Mouse (Mus musculus) inflammation-experienced regulatory T-cells, adult 16 weeks (primary cell): ENCODE data around the gene Olfr1214. TPM values are rescaled to one million over a fixed set of nuclear protein-coding genes. Genes with fewer than 3 reads are reported as not detected.

Experiments used
- polyA plus RNA-seq: library from polyadenylated mRNA; unstranded; fragments of 100-300 nt; shearing (Covaris generic); gene quantifications from one replicate; pipeline ENCODE4 v1.2.1, GENCODE M21; 2017

Gene Olfr1214
- polyA plus RNA-seq: not detected

GRCm38 (mm10) chr2:88992553-88992952 lies at the start of gene Olfr1214:
Olfr1214 (minus strand) TSS chr2:88992653.

DNA sequence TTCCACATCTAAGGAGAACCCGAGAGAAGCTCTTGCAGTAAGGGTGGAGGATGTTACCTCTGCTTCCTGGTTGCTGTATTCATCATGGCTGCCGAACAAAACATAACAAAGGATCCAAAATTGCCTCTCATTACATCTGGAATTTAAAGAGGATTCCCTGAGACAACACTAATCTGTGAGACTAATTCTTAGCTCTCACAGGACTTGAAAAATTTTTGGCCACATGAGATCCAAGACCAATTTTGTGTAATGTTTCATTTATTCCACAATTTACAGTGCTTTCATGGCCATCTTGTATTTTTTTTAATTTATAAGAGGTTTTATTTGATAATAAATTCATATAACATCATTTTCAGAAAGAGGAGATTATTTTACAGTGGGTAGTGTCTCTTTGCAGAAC lies 39.5 kb upstream of the Olfr1214 start, which contains the start of gene Olfr1217:
Olfr1217 (minus strand) TSS at position 101 of the 400 bp plus-strand sequence.

GRCm38 (mm10) chr2:89018240-89018639 lies 25.8 kb upstream of the Olfr1214 start, which contains the start of gene Olfr1216:
Olfr1216 (minus strand) TSS chr2:89018340.

GRCm38 (mm10) chr2:89006873-89007272 lies 14.4 kb upstream of the Olfr1214 start, which contains the start of gene Olfr1215:
Olfr1215 (minus strand) TSS chr2:89006973.

GRCm38 (mm10) chr2:88980181-88980580 lies 12.3 kb downstream of the Olfr1214 start, which contains the start of gene Gm13762:
Gm13762 (minus strand) TSS chr2:88980281.

GRCm38 (mm10) chr2:88953669-88954068 lies 38.8 kb downstream of the Olfr1214 start, which contains the start of gene Olfr1212:
Olfr1212 (plus strand) TSS chr2:88953969.

GRCm38 (mm10) chr2:88938011-88938410 lies 54.4 kb downstream of the Olfr1214 start, which contains the start of gene Olfr1211:
Olfr1211 (minus strand) TSS chr2:88938111.

Other genes starting within 250 kb of the Olfr1214 start
- not detected for gene Olfr1198, start 241.3 kb downstream of the Olfr1214 start, polyA plus RNA-seq
- gene Olfr1199, start 232.2 kb downstream of the Olfr1214 start, polyA plus RNA-seq: not detected
- gene Olfr1200, start 222.2 kb downstream of the Olfr1214 start, polyA plus RNA-seq: not detected
- gene Olfr1201, start 199.6 kb downstream of the Olfr1214 start, polyA plus RNA-seq: not detected
- not detected for gene Olfr1202, start 178.2 kb downstream of the Olfr1214 start, polyA plus RNA-seq
- not detected for gene Olfr1205, start 162.9 kb downstream of the Olfr1214 start, polyA plus RNA-seq
- not detected for gene Olfr1204, start 143.4 kb downstream of the Olfr1214 start, polyA plus RNA-seq
- not detected for gene Olfr1206, start 129.4 kb downstream of the Olfr1214 start, polyA plus RNA-seq
- gene Olfr1208, start 90.3 kb downstream of the Olfr1214 start, polyA plus RNA-seq: not detected
- gene Olfr1209, start 77.5 kb downstream of the Olfr1214 start, polyA plus RNA-seq: not detected
- gene Olfr1211, start 54.5 kb downstream of the Olfr1214 start, polyA plus RNA-seq: not detected
- gene Olfr1212, start 38.7 kb downstream of the Olfr1214 start, polyA plus RNA-seq: not detected
- gene Gm13762, start 12.4 kb downstream of the Olfr1214 start, polyA plus RNA-seq: not detected
- gene Olfr1215, start 14.3 kb upstream of the Olfr1214 start, polyA plus RNA-seq: not detected
- gene Olfr1216, start 25.7 kb upstream of the Olfr1214 start, polyA plus RNA-seq: not detected
- gene Olfr1217, start 39.4 kb upstream of the Olfr1214 start, polyA plus RNA-seq: not detected
- gene Olfr1218, start 68.5 kb upstream of the Olfr1214 start, polyA plus RNA-seq: not detected
- not detected for gene Olfr1219, start 90.9 kb upstream of the Olfr1214 start, polyA plus RNA-seq
- not detected for gene Olfr1220, start 114.2 kb upstream of the Olfr1214 start, polyA plus RNA-seq
- gene Olfr1221, start 124.6 kb upstream of the Olfr1214 start, polyA plus RNA-seq: not detected
- not detected for gene Olfr1222, start 140.4 kb upstream of the Olfr1214 start, polyA plus RNA-seq
- not detected for gene Olfr1223, start 158.9 kb upstream of the Olfr1214 start, polyA plus RNA-seq
- not detected for gene Olfr1224-ps1, start 171.4 kb upstream of the Olfr1214 start, polyA plus RNA-seq
- not detected for gene Olfr1225, start 182.0 kb upstream of the Olfr1214 start, polyA plus RNA-seq
- gene Olfr1226, start 207.4 kb upstream of the Olfr1214 start, polyA plus RNA-seq: not detected